Mouse (Mus musculus): Measurements from ENCODE around the gene Lrriq4.

- TF ChIP-seq GATA1 (IDR thresholded peaks at IDR 0.05; ENCODE audit: borderline replicate concordance, low read length): no peak
- no peak for TF ChIP-seq FLI1 (IDR thresholded peaks at IDR 0.05; ENCODE audit: low read length)
Observed at GRCm38 (mm10) chr3:30601610-30602064, 42.7 kb upstream of the Lrriq4 start.

Data from megakaryocyte, embryonic 14.5 days (primary cell).